Mouse (Mus musculus) cerebellum, postnatal 36 days (tissue): Measurements from ENCODE around the gene Fer1l4.

Experiments used
- DNase-seq, 2 experiments: peaks; one replicate each; pipeline ENCODE4 v3.0.0; 2021 to 2022; ENCODE audit warnings: mixed read lengths in 2 of 2

Fer1l4 gene

DNA sequence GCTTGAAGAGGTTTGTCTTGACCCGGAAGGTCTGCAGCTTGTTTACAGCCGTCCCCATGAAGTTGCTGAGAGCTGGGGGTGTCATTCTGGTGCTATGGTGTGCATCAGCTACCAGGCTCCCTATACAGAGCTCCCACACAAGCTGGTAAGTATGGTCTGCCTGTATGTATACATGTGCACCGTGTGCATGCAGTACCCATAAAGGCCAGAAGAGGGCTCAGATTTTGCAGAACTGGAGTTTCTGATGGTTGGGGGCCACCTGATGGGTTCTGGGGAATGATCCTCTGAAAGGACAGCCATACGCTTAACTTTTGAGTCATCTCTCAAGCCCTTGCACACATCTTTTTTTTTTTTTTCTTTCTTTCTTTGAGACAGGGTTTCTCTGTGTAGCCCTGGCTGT, 47.4 kb downstream of the Fer1l4 start:
- no peak for DNase-seq

- peak; percentile 97 to 98 for DNase-seq
Measured at GRCm38 (mm10) chr2:155991863-155992321, 60.9 kb downstream of the Fer1l4 start.

- peak in 1 of 2 experiments; percentile 25 for DNase-seq
Measured at GRCm38 (mm10) chr2:155991151-155991550, 61.6 kb downstream of the Fer1l4 start.

DNA sequence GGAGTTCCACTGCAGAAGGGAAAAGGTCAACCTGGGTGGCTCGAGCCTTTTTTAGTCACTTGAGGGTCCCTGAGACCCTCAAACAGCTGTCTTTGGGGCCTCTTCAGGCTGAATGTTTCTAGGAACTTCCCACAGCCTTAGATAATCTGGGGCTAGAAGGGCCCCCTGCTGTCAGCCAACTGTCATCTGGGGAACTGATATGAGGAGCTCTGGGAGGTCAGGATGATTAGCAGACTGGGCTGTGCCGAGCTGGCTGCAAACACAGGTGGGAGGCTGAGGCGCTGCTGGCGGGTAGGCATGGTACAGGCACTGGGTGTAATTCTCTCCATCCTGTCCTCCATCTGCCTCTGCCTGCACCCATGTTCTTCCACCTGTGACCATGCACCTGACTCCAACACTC, 63.7 kb downstream of the Fer1l4 start:
- peak; percentile 66 to 72 for DNase-seq

DNA sequence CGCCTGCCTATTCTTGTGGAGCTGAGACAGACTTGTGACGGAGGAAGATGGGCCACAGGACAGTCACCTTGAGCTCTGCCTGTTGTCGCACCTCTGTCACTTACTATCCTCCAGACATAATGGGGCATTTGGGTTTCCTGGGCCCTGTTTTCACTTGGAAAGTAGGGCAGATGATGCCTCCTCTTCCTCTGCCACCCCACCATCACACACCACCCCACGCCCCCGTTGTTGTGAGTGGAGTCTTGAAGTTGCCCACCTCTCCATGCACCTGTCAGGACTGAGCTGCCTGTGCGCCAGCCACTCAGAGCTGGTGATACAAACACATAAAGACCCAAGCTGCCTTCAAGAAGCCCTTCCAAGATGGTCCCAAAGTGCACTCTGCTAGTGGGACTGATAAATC, 65.6 kb downstream of the Fer1l4 start:
- no peak for DNase-seq

DNA sequence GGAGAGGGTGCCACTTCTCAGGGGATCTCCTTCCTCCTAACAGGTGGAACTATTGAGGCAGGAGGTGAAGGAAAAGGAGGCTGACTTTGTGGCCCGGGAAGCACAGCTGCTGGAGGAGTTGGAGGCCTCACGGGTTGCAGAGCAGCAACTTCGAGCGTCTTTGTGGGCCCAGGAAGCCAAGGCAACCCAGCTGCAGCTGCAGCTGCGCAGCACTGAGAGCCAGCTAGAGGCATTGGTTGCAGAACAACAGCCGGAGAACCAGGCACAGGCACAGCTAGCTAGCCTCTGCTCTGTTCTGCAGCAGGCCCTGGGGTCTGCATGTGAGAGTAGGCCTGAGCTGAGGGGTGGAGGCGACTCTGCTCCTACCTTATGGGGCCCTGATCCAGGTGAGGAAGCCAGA, 67.0 kb downstream of the Fer1l4 start:
- DNase-seq, result no peak

DNA sequence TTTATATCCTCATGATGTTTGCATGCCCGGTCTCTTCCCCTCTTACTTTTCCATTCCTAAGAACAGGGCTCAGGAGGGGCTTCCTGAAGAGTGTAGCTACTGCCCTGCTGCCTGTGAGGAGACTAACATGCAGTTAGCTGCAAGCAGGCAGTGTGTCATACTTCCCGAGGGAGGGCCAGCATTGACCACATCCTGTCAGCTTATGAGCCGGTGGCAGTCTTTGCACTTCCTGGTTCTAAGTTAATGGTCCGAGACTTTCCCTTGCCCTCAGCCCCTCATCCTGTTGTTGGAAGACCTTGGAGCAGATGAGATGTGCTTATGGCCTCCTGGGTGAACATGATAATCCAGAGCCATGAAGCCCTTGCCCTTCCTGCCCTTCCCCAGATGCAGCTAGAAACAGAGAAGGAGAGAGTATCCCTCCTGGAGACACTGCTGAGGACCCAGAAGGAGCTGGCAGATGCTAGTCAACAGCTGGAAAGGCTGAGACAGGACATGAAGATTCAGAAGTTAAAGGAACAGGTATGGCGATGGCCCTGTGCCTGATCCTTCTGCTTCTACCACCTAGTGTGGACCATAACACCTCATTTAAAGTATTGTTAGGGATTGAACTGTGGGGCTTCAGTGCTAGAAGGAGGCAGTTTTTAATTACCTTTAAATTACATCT, 73.3 kb downstream of the Fer1l4 start:
- no peak for DNase-seq

- DNase-seq, result no peak
Measured at GRCm38 (mm10) chr2:155974087-155974731, 78.5 kb downstream of the Fer1l4 start.

DNA sequence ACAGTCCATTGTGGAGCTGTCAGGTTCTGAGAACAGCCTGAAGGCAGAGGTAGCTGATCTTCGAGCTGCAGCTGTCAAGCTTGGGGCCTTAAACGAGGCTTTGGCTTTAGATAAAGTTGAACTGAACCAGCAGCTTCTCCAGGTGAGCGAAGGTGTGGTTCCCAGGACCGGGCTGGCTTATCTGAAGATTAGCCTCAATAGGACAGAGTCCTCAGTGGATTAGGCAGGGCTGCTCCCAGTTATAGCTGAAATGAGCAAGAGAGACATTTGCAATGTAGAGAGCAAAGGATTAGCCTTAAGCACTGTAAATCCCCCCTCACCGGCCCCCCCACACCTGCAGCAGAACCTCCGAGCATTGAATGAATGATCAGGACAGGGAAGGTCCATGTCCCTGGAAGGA, 79.4 kb downstream of the Fer1l4 start:
- DNase-seq, result no peak
